Mouse (Mus musculus) B cell, adult 67 days (primary cell): ENCODE results near the gene Grm3. TPM values are rescaled to one million over a fixed set of nuclear protein-coding genes. Genes with fewer than 3 reads are reported as not detected.

ENCODE experiments used
- total RNA-seq, 2 experiments: library from RNA; stranded (reverse); gene quantifications; 4 replicates each; pipeline ENCODE4 v1.2.4; 2023

Grm3 gene
- not detected for total RNA-seq

DNA sequence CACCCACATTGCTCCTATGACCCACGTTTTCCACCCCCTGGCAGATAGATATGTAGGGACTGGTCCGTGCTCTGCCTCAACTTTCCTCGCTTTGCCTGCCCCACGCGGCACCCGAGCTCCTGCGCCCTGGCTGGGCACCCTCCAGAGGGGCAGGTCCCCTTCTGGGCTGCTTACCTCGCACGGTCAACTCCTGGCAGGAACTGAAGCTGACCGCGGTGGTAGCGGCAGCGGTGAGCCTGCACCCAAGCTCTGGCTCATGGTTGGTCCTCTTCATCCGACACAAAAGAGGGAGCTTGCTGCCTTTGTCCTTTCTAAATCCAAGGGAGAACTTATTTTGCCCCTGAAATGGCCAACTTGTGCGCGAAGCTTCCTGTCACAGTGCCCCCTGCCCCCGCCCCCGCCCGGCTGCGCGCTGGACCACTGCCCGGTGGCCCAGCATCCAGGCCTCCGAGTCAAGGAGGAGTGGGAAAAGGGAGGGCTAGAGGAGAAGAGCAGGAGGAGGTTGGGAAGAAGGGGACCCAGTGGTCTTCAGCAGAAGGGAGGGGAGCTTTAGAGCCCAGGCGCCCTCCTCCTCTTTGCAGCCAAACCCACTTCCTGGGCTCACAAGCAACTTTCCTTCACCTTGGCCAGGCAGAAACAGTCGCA lies at the start of gene Grm3:
TSS of gene Grm3 (minus strand) at position 215 of the 645 bp plus-strand sequence.

